Mouse (Mus musculus): Measurements from ENCODE around the gene Bach1.

Bach1 gene

GRCm38 (mm10) chr16:87715221-87715620 lies 16.5 kb downstream of the Bach1 start:
- DNase-seq = no peak

- DNase-seq = no peak
Measured at GRCm38 (mm10) chr16:87716269-87716668, 17.5 kb downstream of the Bach1 start.

GRCm38 (mm10) chr16:87717046-87717660 lies 18.4 kb downstream of the Bach1 start:
- DNase-seq = no peak

- no peak for DNase-seq
Measured at GRCm38 (mm10) chr16:87719071-87719470, 20.3 kb downstream of the Bach1 start.

- no peak for DNase-seq
Measured at GRCm38 (mm10) chr16:87719688-87720283, 21.0 kb downstream of the Bach1 start.

GRCm38 (mm10) chr16:87720851-87721409 lies 22.2 kb downstream of the Bach1 start:
- DNase-seq = no peak

- no peak for DNase-seq
Measured at GRCm38 (mm10) chr16:87722857-87723256, 24.1 kb downstream of the Bach1 start.

- DNase-seq = no peak
Measured at GRCm38 (mm10) chr16:87723479-87723878, 24.7 kb downstream of the Bach1 start.

- DNase-seq = no peak
Measured at GRCm38 (mm10) chr16:87724826-87725225, 26.1 kb downstream of the Bach1 start.

GRCm38 (mm10) chr16:87725241-87725640 lies 26.5 kb downstream of the Bach1 start:
- no peak for DNase-seq

GRCm38 (mm10) chr16:87725963-87726362 lies 27.2 kb downstream of the Bach1 start:
- DNase-seq = no peak

- DNase-seq = no peak
Measured at GRCm38 (mm10) chr16:87726369-87726768, 27.6 kb downstream of the Bach1 start.

GRCm38 (mm10) chr16:87727250-87727649 lies 28.5 kb downstream of the Bach1 start:
- no peak for DNase-seq

GRCm38 (mm10) chr16:87727918-87728317 lies 29.2 kb downstream of the Bach1 start:
- no peak for DNase-seq

- no peak for DNase-seq
Measured at GRCm38 (mm10) chr16:87728703-87729102, 30.0 kb downstream of the Bach1 start.

GRCm38 (mm10) chr16:87729469-87729868 lies 30.7 kb downstream of the Bach1 start:
- no peak for DNase-seq

- DNase-seq = no peak
Measured at GRCm38 (mm10) chr16:87734868-87735381, 36.2 kb downstream of the Bach1 start.

- DNase-seq = no peak
Measured at GRCm38 (mm10) chr16:87736106-87736505, 37.4 kb downstream of the Bach1 start.

- no peak for DNase-seq
Measured at GRCm38 (mm10) chr16:87737296-87737695, 38.6 kb downstream of the Bach1 start.

- no peak for DNase-seq
Measured at GRCm38 (mm10) chr16:87737842-87738639, 39.3 kb downstream of the Bach1 start.

GRCm38 (mm10) chr16:87741034-87741715 lies 42.4 kb downstream of the Bach1 start:
- no peak for DNase-seq

GRCm38 (mm10) chr16:87743661-87744060 lies 44.9 kb downstream of the Bach1 start:
- no peak for DNase-seq

GRCm38 (mm10) chr16:87744338-87744737 lies 45.6 kb downstream of the Bach1 start:
- DNase-seq = no peak

Measured in kidney, adult 9 months (tissue).